8 mouse cellular contexts compared by ENCODE assay signal in the genomic region with DNA sequence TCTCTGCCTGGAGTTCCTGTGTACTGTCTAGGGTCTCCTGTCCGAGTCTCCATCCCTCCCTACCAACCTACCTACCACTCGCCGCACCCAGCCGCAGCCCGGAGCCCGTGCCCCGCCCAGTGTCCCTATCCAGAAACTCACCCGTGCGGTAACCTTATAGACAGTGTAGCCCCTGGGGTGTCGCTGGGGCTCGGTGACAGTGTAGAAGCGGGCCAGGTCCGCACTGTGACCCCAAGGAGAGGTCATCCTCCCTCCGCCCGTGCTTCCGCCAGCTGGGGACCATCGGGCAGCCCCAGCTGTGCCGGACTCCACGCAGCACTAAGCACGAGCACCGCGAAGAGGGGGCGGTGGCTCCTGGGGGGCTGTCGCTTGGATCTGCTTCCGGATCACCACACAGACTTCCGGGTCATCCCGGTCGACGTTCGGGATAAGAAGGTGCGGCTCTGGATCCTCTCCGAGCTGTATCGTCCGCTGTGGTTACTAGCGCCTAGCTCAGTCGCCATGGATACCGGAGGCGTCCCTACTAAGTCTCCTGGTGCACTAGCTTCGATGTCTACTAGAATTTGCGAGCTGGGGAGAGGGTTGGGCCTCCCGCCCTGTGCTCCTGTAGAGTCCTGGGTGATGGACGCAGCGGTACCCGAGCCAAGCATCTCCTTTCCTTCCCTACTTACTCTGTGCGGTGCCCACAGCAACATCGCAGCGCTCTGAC. TPM values are rescaled to one million over a fixed set of nuclear protein-coding genes. Genes with fewer than 3 reads are reported as not detected.
A peak's percentile ranks its signal among the peaks of the same experiment; 100 is the strongest.
DNase-seq lines count a peak whose midpoint lies in the region; ATAC-seq and TF ChIP-seq lines count a peak whose summit lies in the region.

A gene (minus strand): TSS at position 356 of the 709 bp plus-strand sequence.

- peak within 1 kb of the TSS; percentile 74 for H3K4me3 ChIP-seq in erythroblast, embryonic 14.5 days (replicated peaks)
- H3K4me3 ChIP-seq in heart, embryonic 12.5 days: peak within 1 kb of the TSS; percentile 90
- peak within 1 kb of the TSS; percentile 77 for H3K4me3 ChIP-seq in kidney, postnatal 0 days (replicated peaks; ENCODE audit: low read depth, low read length)
- peak within 1 kb of the TSS; percentile 73 for H3K4me3 ChIP-seq in liver, embryonic 11.5 days (ENCODE audit: low read depth, low read length)

- H3K27me3 ChIP-seq in erythroblast, embryonic 14.5 days (ENCODE audit: control insufficient read depth): no peaks in the 10 kb centered on the region; the same call in 1 of the 2 replicates
- no peaks in the 10 kb centered on the region for H3K27me3 ChIP-seq in heart, embryonic 12.5 days (replicated peaks)
- no peaks in the 10 kb centered on the region for H3K27me3 ChIP-seq in kidney, postnatal 0 days (ENCODE audit: insufficient read depth, low read length)
- no peaks in the 10 kb centered on the region for H3K27me3 ChIP-seq in liver, embryonic 11.5 days (replicated peaks; ENCODE audit: control insufficient read depth, insufficient read depth, low read length)
- H3K27me3 ChIP-seq in splenic B cell, adult 2 months (ENCODE audit: control insufficient read depth, insufficient read depth, low read length, poor library complexity, severe bottlenecking): no peaks in the 10 kb centered on the region

- H3K4me2 ChIP-seq in heart, embryonic 12.5 days: peak within 1 kb of the TSS; percentile 79
- peak within 1 kb of the TSS; percentile 95 for H3K4me2 ChIP-seq in kidney, postnatal 0 days (ENCODE audit: low read length)
- H3K4me2 ChIP-seq in liver, embryonic 11.5 days: peak within 1 kb of the TSS; percentile 74

- peak within 1 kb of the TSS; percentile 88 for H3K9ac ChIP-seq in heart, embryonic 12.5 days
- peak within 1 kb of the TSS; percentile 65 for H3K9ac ChIP-seq in kidney, postnatal 0 days (ENCODE audit: low read depth, low read length)
- peak within 1 kb of the TSS; percentile 66 for H3K9ac ChIP-seq in liver, embryonic 11.5 days (ENCODE audit: low read depth, low read length)

- peak; percentile 70 for DNase-seq in CD4-positive helper T cell, adult 2 months (ENCODE audit: low read depth, low spot score)
- DNase-seq in brain, embryonic 14.5 days (ENCODE audit: low read depth): peak; percentile 93
- DNase-seq in kidney, postnatal 0 days (ENCODE audit: low spot score): peak; percentile 85
- DNase-seq in liver, embryonic 11.5 days (ENCODE audit: low spot score): peak; percentile 83
- peak; percentile 67 for DNase-seq in naive thymus-derived CD4-positive, alpha-beta T cell, adult 2 months (ENCODE audit: low read depth)
- DNase-seq in splenic B cell, adult 2 months (ENCODE audit: low read depth, low spot score): peak; percentile 66

- H3K27ac ChIP-seq in heart, embryonic 12.5 days (ENCODE audit: poor library complexity, severe bottlenecking): 0 out of 2 replicates have a peak within 1 kb of the TSS, but pooled peaks have one; percentile 41
- peak within 1 kb of the TSS; percentile 54 for H3K27ac ChIP-seq in kidney, postnatal 0 days
- no peak within 1 kb of the TSS for H3K27ac ChIP-seq in liver, embryonic 11.5 days (ENCODE audit: low read depth, low read length)

- ATAC-seq in heart, embryonic 12.5 days (ENCODE audit: insufficient number of reproducible peaks, low FRiP score): peak; percentile 90
- peak; percentile 94 for ATAC-seq in kidney, postnatal 0 days (replicated peaks; ENCODE audit: low FRiP score, low read depth)
- peak; percentile 92 for ATAC-seq in liver, embryonic 11.5 days (replicated peaks; ENCODE audit: low FRiP score)

- TF ChIP-seq CTCF in brain, embryonic 14.5 days (IDR thresholded peaks at IDR 0.05; ENCODE audit: borderline replicate concordance, extremely low read depth, insufficient read depth, insufficient read length): no peak
- TF ChIP-seq CTCF in kidney, postnatal 0 days (IDR thresholded peaks at IDR 0.05; ENCODE audit: low read depth): no peak

- no peaks in the 10 kb centered on the region for H3K36me3 ChIP-seq in erythroblast, embryonic 14.5 days (ENCODE audit: control insufficient read depth)
- no peaks in the 10 kb centered on the region for H3K36me3 ChIP-seq in heart, embryonic 12.5 days
- H3K36me3 ChIP-seq in kidney, postnatal 0 days (ENCODE audit: insufficient read depth, low read length): no peaks in the 10 kb centered on the region
- H3K36me3 ChIP-seq in liver, embryonic 11.5 days (ENCODE audit: control insufficient read depth, insufficient read depth, low read length): no peaks in the 10 kb centered on the region
- no peaks in the 10 kb centered on the region for H3K36me3 ChIP-seq in splenic B cell, adult 2 months (ENCODE audit: control insufficient read depth, insufficient read depth, low read length, poor library complexity, severe bottlenecking)

- peaks cover 21% of the 10 kb centered on the region for H3K4me1 ChIP-seq in erythroblast, embryonic 14.5 days (ENCODE audit: control insufficient read depth)
- H3K4me1 ChIP-seq in heart, embryonic 12.5 days (replicated peaks): peaks cover 11% of the 10 kb centered on the region
- 0 out of 2 replicates have a peak, but pooled peaks cover 5% of the 10 kb centered on the region for H3K4me1 ChIP-seq in kidney, postnatal 0 days (replicated peaks; ENCODE audit: insufficient read depth, low read length)
- H3K4me1 ChIP-seq in liver, embryonic 11.5 days (replicated peaks; ENCODE audit: control insufficient read depth, insufficient read depth, low read length): peaks cover 3% of the 10 kb centered on the region; the same call in 1 of the 2 replicates

- no peaks in the 10 kb centered on the region for H3K9me3 ChIP-seq in erythroblast, embryonic 14.5 days (ENCODE audit: control insufficient read depth, low read length)
- no peaks in the 10 kb centered on the region for H3K9me3 ChIP-seq in heart, embryonic 12.5 days (replicated peaks)
- no peaks in the 10 kb centered on the region for H3K9me3 ChIP-seq in kidney, postnatal 0 days (replicated peaks; ENCODE audit: low read length)
- no peaks in the 10 kb centered on the region for H3K9me3 ChIP-seq in liver, embryonic 11.5 days (ENCODE audit: control insufficient read depth, low read length)

- WGBS in heart, embryonic 12.5 days: under 1% methylated on average over 47 of the region's 47 CpGs
- under 1% methylated on average over 47 of the region's 47 CpGs for WGBS in kidney, postnatal 0 days
- WGBS in liver, embryonic 11.5 days: 1% methylated on average over 47 of the region's 47 CpGs

- TF ChIP-seq POLR2A in brain, embryonic 14.5 days (IDR thresholded peaks at IDR 0.05; ENCODE audit: borderline replicate concordance, extremely low read depth, insufficient read depth, insufficient read length, poor library complexity, severe bottlenecking): peak; percentile 78; the same call in 1 of the 2 replicates

RNA-seq across cellular contexts. Expression of the gene that starts here (rescaled TPM):
- 14.2 and 25.2 TPM in 2 replicates for polyA plus RNA-seq in brain, embryonic 14.5 days (2012; rRNA removed)
- polyA plus RNA-seq in erythroblast, embryonic 14.5 days (2012): 0.06 and 0.08 TPM in 2 replicates
- polyA plus RNA-seq in heart, embryonic 12.5 days (2016; fragmentation: Nextera tagmentation; extraction: Ambion mirVana): 11.9 and 13.1 TPM in 2 replicates
- polyA plus RNA-seq in kidney, postnatal 0 days (2015; fragmentation: Nextera tagmentation; extraction: Ambion mirVana): 9.4 and 10.2 TPM in 2 replicates
- 10.0 and 11.1 TPM in 2 replicates for polyA plus RNA-seq in liver, embryonic 11.5 days (2014; fragmentation: Nextera tagmentation; extraction: Ambion mirVana)
